In genomic region chr9:21121483-21121882, GRCm38 (mm10) we compare ENCODE assay signal across 15 mouse cellular contexts.
"Had no signal": no experiment of that assay in that cellular context is flagged by ENCODE, and none has a peak within 500 bp of the region (broad histone marks: within the 10 kb centered on the region; RNA-seq: fewer than 3 reads in every experiment).

No protein-coding gene starts in this region.

- ATAC-seq: intestine, postnatal 0 days; liver, postnatal 0 days had no signal

- H3K4me2 ChIP-seq: lung, embryonic 14.5 days; midbrain, embryonic 11.5 days had no signal

- H3K4me3 ChIP-seq: left cerebral cortex, adult 2 months had no signal

- H3K9ac ChIP-seq: liver, embryonic 14.5 days; liver, postnatal 0 days; lung, embryonic 14.5 days had no signal

- H3K27ac ChIP-seq: left cerebral cortex, adult 2 months; liver, embryonic 14.5 days had no signal

- DNase-seq: layer of hippocampus, postnatal 36 days; liver, postnatal 0 days; lung, embryonic 14.5 days; lung, postnatal 10 days; lung, postnatal 36 days; midbrain, embryonic 14.5 days; retina, postnatal 1 day; right cerebral cortex, postnatal 25 days; spleen, adult 18-20 months; thymus, adult 18-20 months; thymus, postnatal 36 days had no signal
